Mouse (Mus musculus): Measurements from ENCODE around the gene Tnfrsf13b. TPM values are rescaled to one million over a fixed set of nuclear protein-coding genes. Genes with fewer than 3 reads are reported as not detected.

Gene Tnfrsf13b
- polyA plus RNA-seq, 1 experiment from 2014 or later: 1.8 TPM

DNA sequence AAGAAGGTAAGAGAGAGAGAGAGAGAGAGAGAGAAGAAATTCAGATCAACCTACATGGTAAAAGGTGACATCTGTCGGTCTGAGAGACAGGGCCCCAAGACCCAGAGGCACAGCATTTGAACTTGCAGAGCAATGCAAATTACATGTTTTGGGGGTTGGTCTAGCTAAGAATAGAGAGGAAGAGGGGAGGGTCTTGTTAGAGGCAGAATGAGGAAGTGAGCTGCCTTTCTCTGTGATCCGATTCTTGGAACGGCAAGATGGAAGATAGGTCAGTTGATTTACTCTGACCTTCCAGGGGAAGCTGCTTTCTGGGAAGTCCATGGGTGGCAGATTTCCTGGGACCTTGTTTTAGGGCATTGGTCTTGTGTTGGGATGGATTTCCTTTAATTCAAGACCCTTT, 15.7 kb downstream of the Tnfrsf13b start:
- Histone ChIP-seq H3K27ac (ENCODE audit: low read length) (no peak overlapping the region), H3K4me3 (ENCODE audit: low read depth, low read length) (no peak overlapping the region), H3K4me2 (replicated peaks; ENCODE audit: low read depth, low read length) (no peak overlapping the region), H3K4me1 (ENCODE audit: control insufficient read depth, insufficient read depth, low read length) (no peaks in the 10 kb centered on the region), H3K9ac (replicated peaks; ENCODE audit: low read depth, low read length) (no peak overlapping the region), H3K9me3 (ENCODE audit: control insufficient read depth, low read depth, low read length) (no peaks in the 10 kb centered on the region), H3K27me3 (ENCODE audit: control insufficient read depth, insufficient read depth, low read length) (no peaks in the 10 kb centered on the region), H3K36me3 (ENCODE audit: control insufficient read depth, insufficient read depth, low read length) (no peaks in the 10 kb centered on the region)
- WGBS: 67% methylated on average over 3 of the region's 3 CpGs
- no peak for ATAC-seq (ENCODE audit: insufficient number of reproducible peaks, insufficient read depth, low FRiP score, low read depth)

DNA sequence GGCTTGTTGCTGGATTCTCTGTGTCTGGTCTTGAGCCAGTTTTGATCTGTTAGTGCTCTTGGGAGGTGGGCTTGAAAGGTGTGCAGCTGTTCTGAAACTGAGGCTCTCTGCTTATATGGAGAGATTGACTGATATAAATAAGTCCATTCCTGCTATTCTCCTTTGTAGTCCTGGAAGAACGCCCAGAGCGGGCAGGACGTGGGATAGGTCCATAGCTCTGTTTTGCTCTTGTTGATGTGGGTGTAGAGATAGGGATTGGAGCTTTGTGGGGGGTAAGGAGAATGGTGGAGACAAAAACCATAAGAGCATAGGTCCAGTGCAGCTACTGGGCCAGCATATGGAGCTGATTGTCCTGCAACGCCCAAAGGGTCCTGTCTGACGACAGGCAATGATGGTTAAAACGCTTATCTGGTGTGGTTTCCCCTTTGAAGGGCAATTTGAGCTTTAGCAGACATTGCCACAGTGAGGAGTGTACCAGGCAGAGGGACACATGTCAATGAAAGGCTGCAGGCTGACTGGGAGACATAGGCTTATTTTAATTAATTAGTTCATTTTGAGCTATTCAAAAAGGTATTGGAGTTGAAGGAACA, 16.5 kb downstream of the Tnfrsf13b start:
- H3K27me3 ChIP-seq (ENCODE audit: control insufficient read depth, insufficient read depth, low read length): no peaks in the 10 kb centered on the region; the same call in 1 of the 2 replicates
- ATAC-seq (ENCODE audit: insufficient number of reproducible peaks, insufficient read depth, low FRiP score, low read depth): no peak
- WGBS: 63% methylated on average over 6 of the region's 6 CpGs

DNA sequence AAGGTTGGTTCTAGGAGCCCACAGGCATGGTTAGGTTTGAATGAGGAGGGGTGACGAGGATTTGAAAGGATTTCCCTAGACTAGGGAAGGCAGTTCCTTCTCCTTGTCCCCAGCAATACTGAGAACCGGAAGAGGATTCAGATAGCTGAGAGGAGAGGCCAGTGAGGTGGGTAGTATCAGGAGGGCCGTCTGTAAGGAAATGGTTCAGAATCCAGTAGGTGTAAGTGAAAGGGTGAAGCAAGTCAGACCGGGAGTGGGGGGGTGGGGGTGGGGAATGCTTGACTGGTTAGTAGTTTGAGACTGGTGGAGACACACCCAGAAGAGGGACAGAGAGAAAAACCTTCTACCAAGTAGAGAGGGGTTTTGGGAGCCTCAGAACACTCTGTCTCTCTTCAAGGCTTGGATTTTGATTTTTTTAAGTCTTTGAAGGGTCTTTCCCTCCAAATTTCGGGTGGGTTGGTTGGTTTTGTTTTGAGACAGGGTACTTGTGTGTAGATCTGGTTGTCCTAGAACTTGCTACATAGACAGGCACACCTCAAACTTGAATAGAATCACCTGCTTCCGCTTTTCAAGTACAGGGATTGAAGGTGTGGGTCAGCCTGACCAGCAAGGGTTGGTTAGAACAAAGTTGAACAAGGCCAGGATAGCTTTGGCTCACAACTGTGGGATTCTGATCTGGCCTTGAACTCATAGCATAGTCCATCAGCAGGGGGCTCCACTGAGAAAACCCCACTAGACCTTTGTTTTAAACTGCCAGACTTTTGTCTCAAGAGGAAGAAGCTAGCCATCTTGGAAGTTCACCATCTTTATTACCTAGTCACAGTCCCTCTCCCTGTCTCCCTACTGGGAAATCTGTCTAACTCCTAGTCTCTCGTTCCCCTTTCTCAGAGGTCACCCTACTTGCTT, 17.3 kb downstream of the Tnfrsf13b start:
- no peaks in the 10 kb centered on the region; the same call in 1 of the 2 replicates for H3K27me3 ChIP-seq (ENCODE audit: control insufficient read depth, insufficient read depth, low read length)
- H3K4me1 ChIP-seq (ENCODE audit: control insufficient read depth, insufficient read depth, low read length): no peaks in the 10 kb centered on the region
- no peak overlapping the region for H3K4me3 ChIP-seq (ENCODE audit: low read depth, low read length)
- 74% methylated on average over 7 of the region's 7 CpGs for WGBS
- no peak for ATAC-seq (ENCODE audit: insufficient number of reproducible peaks, insufficient read depth, low FRiP score, low read depth)
- no peaks in the 10 kb centered on the region for H3K36me3 ChIP-seq (ENCODE audit: control insufficient read depth, insufficient read depth, low read length)
- no peak overlapping the region for H3K4me2 ChIP-seq (replicated peaks; ENCODE audit: low read depth, low read length)
- H3K9ac ChIP-seq (replicated peaks; ENCODE audit: low read depth, low read length): no peak overlapping the region
- H3K27ac ChIP-seq (ENCODE audit: low read length): no peak overlapping the region
- no peaks in the 10 kb centered on the region for H3K9me3 ChIP-seq (ENCODE audit: control insufficient read depth, low read depth, low read length)

More for the DNA sequence above, 16.5 kb downstream of the Tnfrsf13b start:
- H3K9ac ChIP-seq (replicated peaks; ENCODE audit: low read depth, low read length): no peak overlapping the region
- no peak overlapping the region for H3K4me3 ChIP-seq (ENCODE audit: low read depth, low read length)
- H3K36me3 ChIP-seq (ENCODE audit: control insufficient read depth, insufficient read depth, low read length): no peaks in the 10 kb centered on the region
- no peak overlapping the region for H3K4me2 ChIP-seq (replicated peaks; ENCODE audit: low read depth, low read length)
- H3K9me3 ChIP-seq (ENCODE audit: control insufficient read depth, low read depth, low read length): no peaks in the 10 kb centered on the region
- H3K4me1 ChIP-seq (ENCODE audit: control insufficient read depth, insufficient read depth, low read length): no peaks in the 10 kb centered on the region
- no peak overlapping the region for H3K27ac ChIP-seq (ENCODE audit: low read length)

DNA sequence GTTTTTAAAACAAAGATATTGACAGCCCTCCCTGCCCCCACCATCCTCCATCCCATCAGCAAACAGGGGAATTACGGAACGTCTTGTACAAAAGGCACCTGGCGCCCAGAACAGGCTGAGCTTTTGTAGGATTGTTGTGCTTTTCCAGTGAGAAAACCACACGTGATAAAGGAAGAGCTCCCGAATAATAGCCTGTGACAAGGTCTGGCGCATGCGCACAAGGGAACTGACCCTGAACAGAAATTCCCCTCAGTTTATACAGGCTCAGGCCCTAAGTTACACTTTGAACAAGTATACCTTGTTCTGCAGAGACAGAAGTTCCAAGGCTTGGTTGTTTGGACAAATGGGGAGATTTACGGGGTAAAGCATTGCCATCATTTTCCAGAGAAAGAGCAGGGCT, 19.0 kb downstream of the Tnfrsf13b start:
- Histone ChIP-seq H3K4me2 (replicated peaks; ENCODE audit: low read depth, low read length) (no peak overlapping the region), H3K9me3 (ENCODE audit: control insufficient read depth, low read depth, low read length) (no peaks in the 10 kb centered on the region), H3K36me3 (ENCODE audit: control insufficient read depth, insufficient read depth, low read length) (no peaks in the 10 kb centered on the region), H3K4me1 (ENCODE audit: control insufficient read depth, insufficient read depth, low read length) (no peaks in the 10 kb centered on the region), H3K27ac (ENCODE audit: low read length) (no peak overlapping the region), H3K27me3 (ENCODE audit: control insufficient read depth, insufficient read depth, low read length) (no peaks in the 10 kb centered on the region; the same call in 1 of the 2 replicates), H3K9ac (replicated peaks; ENCODE audit: low read depth, low read length) (no peak overlapping the region), H3K4me3 (ENCODE audit: low read depth, low read length) (no peak overlapping the region)
- ATAC-seq (ENCODE audit: insufficient number of reproducible peaks, insufficient read depth, low FRiP score, low read depth): no peak
- 42% methylated on average over 8 of the region's 8 CpGs for WGBS

- Histone ChIP-seq H3K36me3 (ENCODE audit: control insufficient read depth, insufficient read depth, low read length) (no peaks in the 10 kb centered on the region; the same call in 1 of the 2 replicates), H3K9ac (replicated peaks; ENCODE audit: low read depth, low read length) (no peak overlapping the region), H3K27me3 (ENCODE audit: control insufficient read depth, insufficient read depth, low read length) (no peaks in the 10 kb centered on the region; the same call in 1 of the 2 replicates), H3K4me3 (ENCODE audit: low read depth, low read length) (peak overlapping the region; percentile 20), H3K9me3 (ENCODE audit: control insufficient read depth, low read depth, low read length) (no peaks in the 10 kb centered on the region), H3K27ac (ENCODE audit: low read length) (no peak overlapping the region), H3K4me1 (ENCODE audit: control insufficient read depth, insufficient read depth, low read length) (no peaks in the 10 kb centered on the region), H3K4me2 (replicated peaks; ENCODE audit: low read depth, low read length) (peak overlapping the region; percentile 39)
- 22% methylated on average over 20 of the region's 20 CpGs for WGBS
- 0 out of 2 replicates have a peak, but pooled peaks have one; percentile 23 for ATAC-seq (ENCODE audit: insufficient number of reproducible peaks, insufficient read depth, low FRiP score, low read depth)
Observed at GRCm38 (mm10) chr11:61146645-61147299, 20.2 kb downstream of the Tnfrsf13b start.

- ATAC-seq (ENCODE audit: insufficient number of reproducible peaks, insufficient read depth, low FRiP score, low read depth): no peak
- WGBS: 11% methylated on average over 32 of the region's 32 CpGs
- H3K4me1 ChIP-seq (ENCODE audit: control insufficient read depth, insufficient read depth, low read length): no peaks in the 10 kb centered on the region
- peaks cover 5% of the 10 kb centered on the region; the same call in 1 of the 2 replicates for H3K36me3 ChIP-seq (ENCODE audit: control insufficient read depth, insufficient read depth, low read length)
- peak overlapping the region; percentile 20 for H3K4me3 ChIP-seq (ENCODE audit: low read depth, low read length)
- peak overlapping the region; percentile 39 for H3K4me2 ChIP-seq (replicated peaks; ENCODE audit: low read depth, low read length)
- no peaks in the 10 kb centered on the region; the same call in 1 of the 2 replicates for H3K27me3 ChIP-seq (ENCODE audit: control insufficient read depth, insufficient read depth, low read length)
- no peak overlapping the region for H3K9ac ChIP-seq (replicated peaks; ENCODE audit: low read depth, low read length)
- H3K27ac ChIP-seq (ENCODE audit: low read length): no peak overlapping the region
- H3K9me3 ChIP-seq (ENCODE audit: control insufficient read depth, low read depth, low read length): no peaks in the 10 kb centered on the region
Observed at GRCm38 (mm10) chr11:61147300-61147683, 20.7 kb downstream of the Tnfrsf13b start.

- Histone ChIP-seq H3K9ac (replicated peaks; ENCODE audit: low read depth, low read length) (no peak overlapping the region), H3K4me3 (ENCODE audit: low read depth, low read length) (no peak overlapping the region), H3K36me3 (ENCODE audit: control insufficient read depth, insufficient read depth, low read length) (peaks cover 36% of the 10 kb centered on the region), H3K9me3 (ENCODE audit: control insufficient read depth, low read depth, low read length) (no peaks in the 10 kb centered on the region), H3K27ac (ENCODE audit: low read length) (no peak overlapping the region), H3K27me3 (ENCODE audit: control insufficient read depth, insufficient read depth, low read length) (no peaks in the 10 kb centered on the region; the same call in 1 of the 2 replicates), H3K4me2 (replicated peaks; ENCODE audit: low read depth, low read length) (no peak overlapping the region), H3K4me1 (ENCODE audit: control insufficient read depth, insufficient read depth, low read length) (no peaks in the 10 kb centered on the region)
- 76% methylated on average over 6 of the region's 6 CpGs for WGBS
- no peak for ATAC-seq (ENCODE audit: insufficient number of reproducible peaks, insufficient read depth, low FRiP score, low read depth)
Observed at GRCm38 (mm10) chr11:61150233-61151001, 23.9 kb downstream of the Tnfrsf13b start.

DNA sequence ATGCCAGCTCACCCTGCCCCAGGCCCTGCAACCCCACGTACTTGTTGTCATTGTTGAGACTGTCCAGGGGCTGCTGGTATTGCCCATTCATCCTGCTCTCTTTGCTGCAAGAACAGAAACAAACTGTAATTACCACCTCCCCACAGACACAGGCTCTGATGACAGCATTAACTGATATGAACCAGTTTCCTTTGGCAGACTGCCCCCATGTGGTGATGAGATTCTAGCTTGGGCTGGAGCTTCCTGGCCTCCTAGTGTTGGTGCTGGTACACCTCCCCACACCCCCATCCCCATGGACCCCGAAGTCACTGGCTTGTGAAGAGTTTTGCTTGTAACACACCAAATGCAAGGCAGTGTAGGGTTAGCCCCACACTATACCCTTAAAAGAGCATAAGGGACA, 29.2 kb downstream of the Tnfrsf13b start:
- Histone ChIP-seq H3K4me3 (ENCODE audit: low read depth, low read length) (no peak overlapping the region), H3K9me3 (ENCODE audit: control insufficient read depth, low read depth, low read length) (no peaks in the 10 kb centered on the region), H3K27me3 (ENCODE audit: control insufficient read depth, insufficient read depth, low read length) (no peaks in the 10 kb centered on the region), H3K9ac (replicated peaks; ENCODE audit: low read depth, low read length) (no peak overlapping the region), H3K27ac (ENCODE audit: low read length) (no peak overlapping the region), H3K36me3 (ENCODE audit: control insufficient read depth, insufficient read depth, low read length) (peaks cover 88% of the 10 kb centered on the region), H3K4me2 (replicated peaks; ENCODE audit: low read depth, low read length) (no peak overlapping the region), H3K4me1 (ENCODE audit: control insufficient read depth, insufficient read depth, low read length) (no peaks in the 10 kb centered on the region)
- no peak for ATAC-seq (ENCODE audit: insufficient number of reproducible peaks, insufficient read depth, low FRiP score, low read depth)
- 81% methylated on average over 2 of the region's 2 CpGs for WGBS
